Mouse (Mus musculus): ENCODE measurements around the gene Atp6v1f. TPM values are rescaled to one million over a fixed set of nuclear protein-coding genes. Genes with fewer than 3 reads are reported as not detected.
A peak's percentile ranks its signal among the peaks of the same experiment; 100 is the strongest.

The Atp6v1f gene
- total RNA-seq, 2 experiments from 2014 or later = 246 to 249 TPM

- DNase-seq (ENCODE audit: extremely low spot score in 1 of 2, low spot score in 2 of 2) = peak in 1 of 2 experiments; percentile 67
- intact Hi-C loops (cut with DNase I) = no loop called here
Measured at GRCm38 (mm10) chr6:29507447-29508309, 40.2 kb downstream of the Atp6v1f start, which contains the start of gene Kcp. Gene Kcp, minus strand, starts transcription at chr6:29507952.

- no peak for DNase-seq (ENCODE audit: extremely low spot score in 1 of 2, low spot score in 2 of 2)
- intact Hi-C loops (cut with DNase I) = no loop called here
Measured at GRCm38 (mm10) chr6:29509086-29509485, 41.6 kb downstream of the Atp6v1f start.

- intact Hi-C loops (cut with DNase I) = no loop called here
- peak in 1 of 2 experiments; percentile 81 for DNase-seq (ENCODE audit: extremely low spot score in 1 of 2, low spot score in 2 of 2)
Measured at GRCm38 (mm10) chr6:29513284-29513683, 45.8 kb downstream of the Atp6v1f start.

GRCm38 (mm10) chr6:29517139-29517538 is 49.6 kb downstream of the Atp6v1f start:
- intact Hi-C loops (cut with DNase I) = no loop called here
- peak in 1 of 2 experiments; percentile 84 for DNase-seq (ENCODE audit: extremely low spot score in 1 of 2, low spot score in 2 of 2)

Other genes with a start within 250 kb of the Atp6v1f start
- gene Hilpda, start 195.2 kb upstream of the Atp6v1f start, total RNA-seq (2021) = 1 to 10 TPM; 6.1 to 6.2 TPM
- gene Fam71f2, start 188.1 kb upstream of the Atp6v1f start, total RNA-seq (2021) = under 1 TPM in 1 of 2 experiments, not detected in 1; 0.43 TPM
- not detected for gene Fam71f1, start 148.6 kb upstream of the Atp6v1f start, total RNA-seq (2021)
- gene Calu, start 119.6 kb upstream of the Atp6v1f start, total RNA-seq (2021) = 100 to 1,000 TPM; 100 to 101 TPM
- under 1 TPM; 0.39 to 0.99 TPM for gene Opn1sw, start 79.2 kb upstream of the Atp6v1f start, total RNA-seq (2021)
- 100 to 1,000 TPM in 1 of 2 experiments, 10 to 100 TPM in 1; 95.7 to 101 TPM for gene Ccdc136, start 71.4 kb upstream of the Atp6v1f start, total RNA-seq (2021)
- 1 to 10 TPM; 1.8 to 2.0 TPM for gene Flnc, start 34.5 kb upstream of the Atp6v1f start, total RNA-seq (2021)
- 1 to 10 TPM in 1 of 2 experiments, under 1 TPM in 1; 0.54 to 1.1 TPM for gene Atp6v1fnb, start 3.7 kb downstream of the Atp6v1f start, total RNA-seq (2021)
- 1 to 10 TPM; 6.7 to 8.9 TPM for gene Kcp, start 40.2 kb downstream of the Atp6v1f start, total RNA-seq (2021)
- gene Irf5, start 58.9 kb downstream of the Atp6v1f start, total RNA-seq (2021) = 1 to 10 TPM; 3.1 to 3.5 TPM
- 10 to 100 TPM; 73.8 to 77.3 TPM for gene Tnpo3, start 142.2 kb downstream of the Atp6v1f start, total RNA-seq (2021)
- gene Tspan33, start 226.5 kb downstream of the Atp6v1f start, total RNA-seq (2021) = 10 to 100 TPM; 18.8 to 20.4 TPM

Measured in left cerebral cortex, postnatal 10 days (tissue).